Mouse (Mus musculus) C2C12 (cell line): ENCODE data around the gene Mcf2l. TPM values are rescaled to one million over a fixed set of nuclear protein-coding genes. Genes with fewer than 3 reads are reported as not detected.

Experiments used
- H3K27me3 ChIP-seq: one replicate; pipeline ENCODE4 v1.6.1; 2011; ENCODE audit not compliant: control insufficient read depth, insufficient read depth, insufficient read length
- H3K36me3 ChIP-seq: one replicate; pipeline ENCODE4 v1.6.1; 2011; ENCODE audit not compliant: control insufficient read depth, insufficient read depth
- H3K4me3 ChIP-seq: one replicate; pipeline ENCODE4 v1.5.1; 2011; ENCODE audit warnings: mild to moderate bottlenecking, control low read depth; ENCODE audit not compliant: poor library complexity, insufficient read depth, severe bottlenecking
- H3K79me2 ChIP-seq: one replicate; pipeline ENCODE4 v1.6.1; 2011; ENCODE audit not compliant: control insufficient read depth, insufficient read depth
- H3K79me3 ChIP-seq: one replicate; pipeline ENCODE4 v1.6.1; 2011; ENCODE audit warnings: low read depth, control low read depth
- H3ac ChIP-seq: one replicate; pipeline ENCODE3; 2011; ENCODE audit warnings: low read depth; ENCODE audit not compliant: control insufficient read depth, insufficient read length
- CEBPB ChIP-seq: IDR thresholded peaks from one replicate; pipeline ENCODE4 v1.6.1; 2011; ENCODE audit warnings: low read depth, mild to moderate bottlenecking, control low read depth, moderate library complexity
- CTCF ChIP-seq: IDR thresholded peaks from one replicate; pipeline ENCODE4 v1.5.1; 2011; ENCODE audit not compliant: control insufficient read depth, insufficient read depth, insufficient read length
- FOSL1 ChIP-seq: IDR thresholded peaks from one replicate; pipeline ENCODE4 v1.8.0; 2011; ENCODE audit warnings: mild to moderate bottlenecking, low read length; ENCODE audit not compliant: poor library complexity, insufficient read depth, severe bottlenecking
- MAX ChIP-seq: IDR thresholded peaks from one replicate; pipeline ENCODE4 v1.6.1; 2011; ENCODE audit warnings: mild to moderate bottlenecking, control low read depth
- MYOD1 ChIP-seq: IDR thresholded peaks from one replicate; pipeline ENCODE4 v1.6.1; 2011; ENCODE audit warnings: low read depth; ENCODE audit not compliant: control insufficient read depth, insufficient read length
- MYOG ChIP-seq: IDR thresholded peaks from one replicate; pipeline ENCODE4 v1.6.1; 2011; ENCODE audit not compliant: control insufficient read depth, insufficient read length; ENCODE audit errors: extremely low read depth
- USF1 ChIP-seq: IDR thresholded peaks from one replicate; pipeline ENCODE4 v1.6.1; 2011; ENCODE audit warnings: low read depth, mild to moderate bottlenecking, control low read depth, moderate library complexity
- polyA plus RNA-seq: library from polyadenylated mRNA; unstranded; fragments of >200 nt; fragmentation: generic; extraction: Trizol; gene quantifications from one replicate; pipeline ENCODE4 v1.2.1, GENCODE M21; 2012; ENCODE audit warnings: missing spikeins

Mcf2l gene
- polyA plus RNA-seq, 1 experiment = 1.5 TPM

DNA sequence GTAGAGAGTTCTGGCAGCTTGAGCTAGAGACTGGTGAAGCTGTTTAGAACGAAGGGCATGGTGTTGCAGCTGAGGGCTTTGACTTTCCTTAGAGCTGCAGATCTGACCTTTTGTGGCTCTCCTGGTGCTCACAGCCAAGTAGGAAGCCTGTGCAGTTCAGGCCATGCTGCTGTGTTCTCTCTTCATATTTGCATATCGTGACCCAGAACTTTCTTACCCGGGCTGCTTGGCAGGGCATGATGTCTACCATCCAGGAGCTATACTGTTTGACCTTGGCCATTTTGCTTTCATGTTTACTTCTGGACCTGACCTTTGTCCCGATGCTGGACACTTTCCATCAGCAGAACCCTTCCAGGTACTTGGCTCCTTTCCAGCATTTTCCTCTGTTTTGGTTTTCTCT is 44.2 kb downstream of the Mcf2l start:
- H3K4me3 ChIP-seq = no peak overlapping the region
- no peaks in the 10 kb centered on the region for H3K36me3 ChIP-seq
- no peak for TF ChIP-seq FOSL1
- TF ChIP-seq CTCF = no peak
- no peak for TF ChIP-seq USF1
- TF ChIP-seq MYOD1 = no peak
- TF ChIP-seq CEBPB = no peak
- TF ChIP-seq MAX = no peak
- no peak for TF ChIP-seq MYOG
- no peaks in the 10 kb centered on the region for H3K79me2 ChIP-seq
- H3K79me3 ChIP-seq = no peaks in the 10 kb centered on the region
- H3K27me3 ChIP-seq = peaks cover 94% of the 10 kb centered on the region
- H3ac ChIP-seq = no peak overlapping the region

DNA sequence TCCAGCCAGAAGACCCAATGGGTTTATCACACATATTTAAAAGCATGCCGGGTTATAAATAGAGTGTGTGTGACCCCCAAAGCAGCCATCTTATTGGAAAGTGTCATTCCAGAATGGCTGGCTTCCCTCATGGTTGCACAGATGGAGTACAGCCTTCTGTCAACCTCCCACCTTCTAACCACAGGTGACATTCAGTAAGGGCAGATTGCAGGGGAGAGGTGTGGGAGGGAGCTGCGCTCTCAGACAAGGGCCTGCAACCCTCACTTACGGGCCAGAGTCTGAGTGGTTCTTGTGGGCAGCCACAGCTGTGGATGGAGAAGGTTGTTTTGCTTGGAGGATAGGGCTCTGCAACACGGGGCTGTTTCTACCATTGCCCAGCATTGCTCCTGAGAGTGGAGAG is 47.0 kb downstream of the Mcf2l start:
- Histone ChIP-seq H3K79me3 (no peaks in the 10 kb centered on the region), H3K36me3 (no peaks in the 10 kb centered on the region), H3K27me3 (peaks cover 92% of the 10 kb centered on the region)

DNA sequence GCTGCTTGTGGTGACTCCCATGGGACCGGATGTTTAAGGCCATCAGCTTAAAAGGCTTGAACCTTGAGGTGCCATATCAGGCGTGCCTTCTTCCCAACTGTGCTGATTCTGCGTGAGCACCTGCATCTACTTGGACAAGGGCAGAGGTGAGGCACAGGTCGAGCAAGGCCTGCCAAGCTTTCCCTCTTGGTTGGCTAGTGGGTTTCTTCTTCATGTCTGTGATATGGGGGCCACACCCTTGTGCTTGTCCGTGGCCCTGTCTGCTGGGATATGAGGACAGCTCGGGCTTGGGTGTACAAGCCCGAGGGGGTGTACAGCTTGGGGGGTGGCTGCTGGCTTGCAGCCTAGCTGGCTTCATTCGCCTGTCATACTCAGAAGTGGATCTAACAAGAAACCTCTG is 51.4 kb downstream of the Mcf2l start:
- Histone ChIP-seq H3K27me3 (peaks cover 79% of the 10 kb centered on the region), H3K36me3 (no peaks in the 10 kb centered on the region), H3K4me3 (no peak overlapping the region), H3ac (no peak overlapping the region), H3K79me2 (no peaks in the 10 kb centered on the region), H3K79me3 (no peaks in the 10 kb centered on the region)
- no peak for TF ChIP-seq MYOG
- no peak for TF ChIP-seq CTCF
- TF ChIP-seq USF1 = no peak
- no peak for TF ChIP-seq MYOD1
- TF ChIP-seq MAX = no peak
- TF ChIP-seq FOSL1 = no peak
- TF ChIP-seq CEBPB = no peak

More for the DNA sequence above, 47.0 kb downstream of the Mcf2l start:
- no peak overlapping the region for H3K4me3 ChIP-seq
- no peak for TF ChIP-seq MYOD1
- no peak for TF ChIP-seq MYOG
- no peak for TF ChIP-seq CTCF
- no peak overlapping the region for H3ac ChIP-seq
- no peaks in the 10 kb centered on the region for H3K79me2 ChIP-seq

DNA sequence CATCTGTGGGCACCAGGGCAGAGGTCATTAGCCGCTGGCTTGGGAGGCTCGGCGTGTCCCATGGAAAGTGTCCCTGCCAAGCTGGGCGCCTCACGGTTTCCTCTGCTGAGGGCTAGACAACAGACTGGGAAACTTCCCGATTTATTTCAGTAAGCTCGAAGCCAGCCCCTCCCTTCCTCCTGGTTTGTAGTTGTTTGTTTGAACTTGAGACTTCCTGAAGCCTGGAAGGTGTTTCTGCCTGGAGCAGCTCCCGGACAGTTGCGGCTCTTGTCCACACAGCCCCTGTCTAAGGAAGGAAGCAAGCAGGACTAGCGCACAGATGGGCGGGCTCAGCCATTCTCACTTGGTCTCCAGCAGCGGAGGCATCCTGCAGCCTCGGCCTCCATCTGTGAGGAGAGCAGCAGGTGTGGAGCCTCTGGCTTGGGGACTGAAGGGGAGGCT is 52.4 kb downstream of the Mcf2l start:
- no peak for TF ChIP-seq MAX
- TF ChIP-seq MYOD1 = no peak
- no peak for TF ChIP-seq CTCF
- TF ChIP-seq USF1 = no peak
- no peak for TF ChIP-seq FOSL1
- no peak for TF ChIP-seq MYOG
- TF ChIP-seq CEBPB = no peak
- Histone ChIP-seq H3K27me3 (peaks cover 76% of the 10 kb centered on the region), H3ac (no peak overlapping the region), H3K4me3 (no peak overlapping the region), H3K79me2 (no peaks in the 10 kb centered on the region), H3K79me3 (no peaks in the 10 kb centered on the region), H3K36me3 (no peaks in the 10 kb centered on the region)

DNA sequence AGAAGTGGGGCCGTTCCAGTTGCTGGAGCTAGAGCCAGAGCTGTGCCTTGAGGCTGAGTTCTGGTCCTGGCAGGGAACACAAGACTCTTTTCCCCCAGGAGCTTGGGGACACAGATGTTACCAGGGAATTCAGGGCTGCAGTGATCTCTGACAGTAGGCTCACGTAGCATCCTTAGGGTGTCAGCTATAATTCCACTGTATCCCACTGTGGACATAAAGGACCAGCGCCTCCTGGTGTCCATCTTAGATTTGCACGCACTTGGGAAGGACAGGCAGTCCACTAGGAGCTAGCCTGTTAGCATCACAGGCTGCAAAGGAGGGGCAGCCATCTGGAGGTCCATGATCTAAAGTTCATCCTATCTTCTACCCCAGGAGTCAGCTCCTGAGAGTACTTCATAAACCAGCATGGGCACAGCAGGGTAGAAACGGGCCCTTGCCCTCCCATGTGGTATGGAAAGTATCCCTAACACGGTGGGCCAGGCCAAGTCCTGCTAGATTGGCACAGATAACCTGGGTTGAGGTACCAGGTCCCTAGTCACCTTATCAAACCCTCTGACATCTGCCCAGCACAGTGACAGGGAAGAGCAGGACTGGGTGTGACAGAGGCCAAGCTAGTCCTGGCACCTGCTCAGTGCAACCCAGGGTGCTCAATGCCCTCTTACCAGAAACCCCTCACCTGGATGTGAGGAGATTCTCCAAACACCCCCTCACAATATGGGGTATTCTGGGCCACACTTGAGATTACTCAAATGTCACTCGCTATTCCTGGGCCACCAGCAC is 53.8 kb downstream of the Mcf2l start:
- Histone ChIP-seq H3K36me3 (no peaks in the 10 kb centered on the region), H3K27me3 (peaks cover 76% of the 10 kb centered on the region), H3K79me3 (no peaks in the 10 kb centered on the region), H3K79me2 (no peaks in the 10 kb centered on the region), H3K4me3 (no peak overlapping the region), H3ac (no peak overlapping the region)
- TF ChIP-seq MYOD1 (no peak), CTCF (peak; percentile 46)

DNA sequence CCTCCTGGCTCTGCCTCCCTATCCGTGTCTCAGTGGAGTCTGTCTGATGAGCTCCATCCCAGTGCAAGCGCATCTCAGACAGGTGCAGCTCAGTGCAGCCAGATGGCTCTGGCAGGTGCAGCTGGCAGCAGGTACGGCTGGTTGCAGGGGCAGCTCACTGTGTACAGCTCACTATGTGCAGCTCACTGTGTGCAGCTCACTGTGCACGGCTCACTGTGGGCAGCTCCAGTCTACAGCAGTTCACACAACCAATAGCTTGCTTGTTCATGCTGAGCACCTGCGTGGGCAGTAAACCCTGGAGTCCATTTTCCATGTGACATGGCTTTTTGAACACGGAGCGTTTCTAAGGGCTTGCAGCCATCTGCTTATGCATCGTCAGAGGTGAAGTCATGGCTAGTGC is 54.4 kb downstream of the Mcf2l start:
- no peak overlapping the region for H3K4me3 ChIP-seq
- H3K79me3 ChIP-seq = no peaks in the 10 kb centered on the region
- no peaks in the 10 kb centered on the region for H3K79me2 ChIP-seq
- peaks cover 76% of the 10 kb centered on the region for H3K27me3 ChIP-seq
- TF ChIP-seq MAX (no peak), USF1 (no peak), CTCF (no peak), FOSL1 (no peak), MYOD1 (no peak), MYOG (no peak), CEBPB (no peak)
- H3ac ChIP-seq = no peak overlapping the region
- no peaks in the 10 kb centered on the region for H3K36me3 ChIP-seq
